Mouse (Mus musculus) bone marrow macrophage, adult 2 months (primary cell): ENCODE measurements around the gene Aff1.

Experiments
- CTCF ChIP-seq: IDR thresholded peaks from 2 replicates; pipeline ENCODE4 v1.5.1; 2012; ENCODE audit warnings: low read depth, mild to moderate bottlenecking, low read length, moderate library complexity
- POLR2A ChIP-seq: IDR thresholded peaks from 2 replicates; pipeline ENCODE4 v1.6.1; 2012; ENCODE audit warnings: mild to moderate bottlenecking, low read depth, low read length, borderline replicate concordance

DNA sequence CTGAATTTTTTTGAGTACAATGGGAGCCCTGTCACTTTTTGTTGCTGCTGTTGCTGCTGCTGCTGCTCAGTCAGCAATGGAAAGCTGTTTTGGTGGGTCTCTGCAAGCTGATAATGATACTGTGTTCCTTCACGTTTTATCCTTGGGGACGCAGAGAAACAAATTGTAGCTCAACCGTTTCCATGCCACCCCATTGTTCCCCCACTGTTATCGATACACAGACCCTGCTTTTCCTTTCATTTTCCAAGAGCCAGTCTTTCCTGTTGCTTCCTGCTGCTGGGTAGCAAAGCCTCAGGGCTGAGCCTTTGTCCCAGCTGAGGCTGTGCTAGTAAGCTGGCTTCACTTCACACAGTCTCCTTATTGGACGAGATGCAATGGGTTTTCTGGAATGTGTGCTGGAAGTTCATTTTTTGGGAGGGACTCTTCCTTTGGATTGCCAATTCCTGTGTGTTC is 81.0 kb downstream of the Aff1 start:
- TF ChIP-seq POLR2A (no peak), CTCF (no peak)
